ENCODE assay signal across 29 mouse cellular contexts in the genomic region with DNA sequence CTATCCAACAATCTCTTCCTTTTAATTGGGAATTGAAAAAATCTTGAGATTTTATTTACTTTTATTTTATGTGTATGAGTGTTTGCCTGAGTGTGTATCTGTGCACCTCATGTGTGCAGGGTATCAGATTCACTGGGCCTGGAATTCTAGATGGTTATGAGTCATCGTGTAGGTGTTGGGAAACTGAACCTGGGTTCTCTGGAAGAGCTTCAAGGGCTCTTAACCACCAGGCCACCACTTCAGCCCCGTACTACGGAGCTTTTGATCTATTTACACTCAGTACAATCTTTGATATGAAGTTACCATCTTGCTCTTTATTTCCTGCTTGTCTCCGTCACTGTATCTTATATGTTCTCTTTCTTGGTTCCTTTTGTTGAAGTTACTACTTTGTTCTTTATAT. TPM values are rescaled to one million over a fixed set of nuclear protein-coding genes. Genes with fewer than 3 reads are reported as not detected.
DNase-seq lines count a peak whose midpoint lies in the region; ATAC-seq and TF ChIP-seq lines count a peak whose summit lies in the region.
"Had no signal": no experiment of that assay in that cellular context is flagged by ENCODE, and none has a peak within 500 bp of the region (broad histone marks: within the 10 kb centered on the region; RNA-seq: fewer than 3 reads in every experiment).

No protein-coding gene starts in this region.

- no peak for ATAC-seq in lung, embryonic 14.5 days (ENCODE audit: insufficient read depth)
- ATAC-seq in lung, postnatal 0 days = peak; percentile 88
- ATAC-seq in frontal cortex, adult (ENCODE audit: low TSS enrichment) = no peak
- ATAC-seq: forebrain, embryonic 14.5 days; forebrain, postnatal 0 days; hindbrain, postnatal 0 days; Patski had no signal

- no peaks in the 10 kb centered on the region for H3K36me3 ChIP-seq in lung, embryonic 14.5 days (ENCODE audit: insufficient read depth)
- H3K36me3 ChIP-seq in lung, postnatal 0 days (ENCODE audit: insufficient read depth, low read length) = no peaks in the 10 kb centered on the region
- H3K36me3 ChIP-seq: embryonic facial prominence, embryonic 12.5 days; embryonic facial prominence, embryonic 15.5 days; G1E; heart, embryonic 10.5 days; heart, embryonic 13.5 days had no signal

- H3K27ac ChIP-seq in lung, embryonic 14.5 days (ENCODE audit: low read depth) = no peak overlapping the region
- H3K27ac ChIP-seq in lung, postnatal 0 days (ENCODE audit: low read length) = no peak overlapping the region
- H3K27ac ChIP-seq: embryonic facial prominence, embryonic 12.5 days; embryonic facial prominence, embryonic 15.5 days; heart, adult 2 months; heart, embryonic 10.5 days; heart, embryonic 13.5 days; hindbrain, embryonic 14.5 days; hindbrain, postnatal 0 days had no signal

- H3K9ac ChIP-seq in lung, embryonic 14.5 days = no peak overlapping the region
- no peak overlapping the region for H3K9ac ChIP-seq in lung, postnatal 0 days (replicated peaks; ENCODE audit: low read depth)
- H3K9ac ChIP-seq: embryonic facial prominence, embryonic 12.5 days; embryonic facial prominence, embryonic 15.5 days; forebrain, postnatal 0 days; heart, embryonic 13.5 days; hindbrain, embryonic 14.5 days had no signal

- no peak for TF ChIP-seq CTCF in lung, embryonic 14.5 days (IDR thresholded peaks at IDR 0.05; ENCODE audit: low read depth)
- no peak for TF ChIP-seq CTCF in lung, postnatal 0 days (IDR thresholded peaks at IDR 0.05)

- no peaks in the 10 kb centered on the region; the same call in 1 of the 2 replicates for H3K4me1 ChIP-seq in lung, embryonic 14.5 days (ENCODE audit: insufficient read depth)
- H3K4me1 ChIP-seq in lung, postnatal 0 days (ENCODE audit: insufficient read depth, low read depth, low read length) = no peaks in the 10 kb centered on the region
- H3K4me1 ChIP-seq: embryonic facial prominence, embryonic 12.5 days; embryonic facial prominence, embryonic 15.5 days; heart, embryonic 10.5 days; heart, embryonic 13.5 days had no signal

- no peaks in the 10 kb centered on the region for H3K27me3 ChIP-seq in lung, embryonic 14.5 days (ENCODE audit: insufficient read depth, low read length)
- no peaks in the 10 kb centered on the region for H3K27me3 ChIP-seq in lung, postnatal 0 days (replicated peaks; ENCODE audit: insufficient read depth, low read length)
- H3K27me3 ChIP-seq: embryonic facial prominence, embryonic 12.5 days; embryonic facial prominence, embryonic 15.5 days; heart, embryonic 13.5 days; Patski had no signal

- DNase-seq in lung, embryonic 14.5 days = peak; percentile 33
- DNase-seq in lung, postnatal 0 days (ENCODE audit: low spot score) = peak; percentile 87
- DNase-seq in lung, postnatal 25 days (ENCODE audit: low spot score) = peak; percentile 59
- DNase-seq in urinary bladder, postnatal 25 days (ENCODE audit: low spot score) = no peak
- no peak for DNase-seq in urinary bladder, postnatal 36 days (ENCODE audit: low spot score in 2 of 2)
- DNase-seq: adrenal gland, postnatal 14 days; B cell, adult 2 months; cerebellum, adult 11 months; cerebellum, adult 2 months; cerebellum, adult 9-11 months; cerebellum, postnatal 25 days; forebrain, postnatal 0 days; gastrocnemius, postnatal 36 days; heart, adult 2 months; heart, postnatal 14 days; heart, postnatal 4 days had no signal

- peak; percentile 88 for TF ChIP-seq EP300 in lung, postnatal 0 days (IDR thresholded peaks at IDR 0.05)

- 59% methylated on average over 4 of the region's 4 CpGs for WGBS in lung, embryonic 14.5 days
- 49% methylated on average over 4 of the region's 4 CpGs for WGBS in lung, postnatal 0 days

- H3K4me2 ChIP-seq in lung, embryonic 14.5 days = no peak overlapping the region
- H3K4me2 ChIP-seq in lung, postnatal 0 days (replicated peaks; ENCODE audit: low read depth, low read length) = no peak overlapping the region
- H3K4me2 ChIP-seq: embryonic facial prominence, embryonic 12.5 days; embryonic facial prominence, embryonic 15.5 days; heart, embryonic 13.5 days; hindbrain, embryonic 14.5 days had no signal

- no peak overlapping the region for H3K4me3 ChIP-seq in lung, embryonic 14.5 days (ENCODE audit: low read depth, low read length)
- no peak overlapping the region for H3K4me3 ChIP-seq in lung, postnatal 0 days (ENCODE audit: low read depth, low read length)
- H3K4me3 ChIP-seq: embryonic facial prominence, embryonic 12.5 days; embryonic facial prominence, embryonic 15.5 days; heart, adult 2 months; heart, embryonic 10.5 days; heart, embryonic 13.5 days had no signal

- H3K9me3 ChIP-seq in lung, embryonic 14.5 days (ENCODE audit: low read depth, low read length) = no peaks in the 10 kb centered on the region
- H3K9me3 ChIP-seq in lung, postnatal 0 days (ENCODE audit: low read length) = no peaks in the 10 kb centered on the region
- H3K9me3 ChIP-seq: embryonic facial prominence, embryonic 12.5 days; embryonic facial prominence, embryonic 15.5 days; heart, embryonic 10.5 days; heart, embryonic 13.5 days had no signal

RNA-seq across cellular contexts. Expression of a gene that starts 42.4 kb away (rescaled TPM):
- not detected in 2 replicates for polyA plus RNA-seq in lung, embryonic 14.5 days (2014; fragmentation: Nextera tagmentation; extraction: Ambion mirVana)
- polyA plus RNA-seq in lung, postnatal 0 days (2015; fragmentation: Nextera tagmentation; extraction: Ambion mirVana) = not detected in 2 replicates
- polyA plus RNA-seq: cerebellum, adult 2 months; embryonic facial prominence, embryonic 12.5 days; embryonic facial prominence, embryonic 15.5 days; forebrain, embryonic 11.5 days; forebrain, embryonic 14.5 days; forebrain, postnatal 0 days; G1E; heart, adult 2 months; heart, embryonic 10.5 days; heart, embryonic 13.5 days; heart, embryonic 16.5 days; hindbrain, embryonic 11.5 days; hindbrain, embryonic 14.5 days; hindbrain, postnatal 0 days; Patski had no signal

Comparison
In these comparisons a context has a peak if more than half of its experiments do, and no peak if none do; other contexts are left out.
1. DNase-seq: peak in lung, embryonic 14.5 days (single experiment), lung, postnatal 0 days (single experiment) and lung, postnatal 25 days (single experiment); none in urinary bladder, postnatal 25 days (single experiment) and urinary bladder, postnatal 36 days (0 of 2).